Mouse (Mus musculus) CH12F3 (cell line): ENCODE measurements around the gene Slit2.

ENCODE experiments used
- in situ Hi-C: fragments of 300-500 bp; cut with MboI; formaldehyde crosslinking; loops from 2 replicates; pipeline ENCODE4 v1.14.3; 2020; ENCODE audit warnings: low sequenced_read_pairs

Gene Slit2

DNA sequence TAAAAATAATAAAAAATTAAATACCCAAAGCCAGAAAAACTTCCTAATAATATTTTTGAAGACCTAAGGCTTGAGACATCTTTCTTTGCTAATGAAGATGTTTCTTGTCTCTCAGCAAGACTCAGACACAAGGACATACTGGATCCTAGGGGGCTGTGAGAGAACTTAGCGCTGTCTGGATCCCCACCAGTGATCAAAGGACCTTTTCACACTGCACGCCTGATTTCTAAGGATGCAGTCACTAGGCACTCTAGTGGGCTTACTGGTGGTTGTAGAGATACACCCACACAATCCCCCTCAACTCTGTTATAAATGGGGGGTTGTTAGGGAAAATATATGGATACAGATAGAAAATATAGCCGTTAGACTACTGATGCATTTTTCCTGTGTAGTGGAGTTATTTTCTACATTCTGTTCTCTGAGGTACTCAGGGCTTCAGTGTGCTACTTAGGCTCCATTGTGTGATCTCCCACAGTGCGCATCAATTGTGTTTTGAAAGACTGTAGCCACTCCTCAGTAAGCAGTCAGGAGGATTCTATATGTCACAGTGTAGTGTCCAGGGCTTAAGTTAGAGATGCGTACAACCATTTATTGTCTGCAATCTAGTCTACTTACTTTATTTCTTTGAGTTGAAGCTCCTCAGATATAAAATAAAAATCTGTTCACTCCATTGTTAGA lies 67.8 kb downstream of the Slit2 start:
- in situ Hi-C loops: no loop called here

DNA sequence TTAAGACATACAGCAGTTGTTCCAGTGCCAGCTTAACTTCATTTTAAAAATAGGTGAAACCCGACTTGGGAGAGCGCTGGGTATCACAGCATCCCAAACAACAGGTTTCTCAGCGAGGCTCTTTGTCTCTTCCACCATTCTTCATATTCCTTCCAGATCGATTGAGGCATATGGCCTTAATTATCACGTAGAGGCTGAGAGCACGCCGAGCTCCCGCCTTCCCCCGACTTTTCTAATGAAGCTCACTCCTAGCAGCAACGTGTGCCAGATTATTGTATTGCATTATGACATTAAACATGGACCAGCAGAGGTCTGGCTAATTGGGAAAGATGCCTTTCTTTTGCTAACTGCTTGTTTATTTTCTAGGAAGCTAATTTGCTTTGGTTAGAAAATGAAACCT lies 75.7 kb downstream of the Slit2 start:
- in situ Hi-C loops: no loop called here

- in situ Hi-C loops: no loop called here
Measured at GRCm38 (mm10) chr5:48060715-48061114, 77.8 kb downstream of the Slit2 start.

- in situ Hi-C loops: no loop called here
Measured at GRCm38 (mm10) chr5:48078730-48079129, 95.8 kb downstream of the Slit2 start.

DNA sequence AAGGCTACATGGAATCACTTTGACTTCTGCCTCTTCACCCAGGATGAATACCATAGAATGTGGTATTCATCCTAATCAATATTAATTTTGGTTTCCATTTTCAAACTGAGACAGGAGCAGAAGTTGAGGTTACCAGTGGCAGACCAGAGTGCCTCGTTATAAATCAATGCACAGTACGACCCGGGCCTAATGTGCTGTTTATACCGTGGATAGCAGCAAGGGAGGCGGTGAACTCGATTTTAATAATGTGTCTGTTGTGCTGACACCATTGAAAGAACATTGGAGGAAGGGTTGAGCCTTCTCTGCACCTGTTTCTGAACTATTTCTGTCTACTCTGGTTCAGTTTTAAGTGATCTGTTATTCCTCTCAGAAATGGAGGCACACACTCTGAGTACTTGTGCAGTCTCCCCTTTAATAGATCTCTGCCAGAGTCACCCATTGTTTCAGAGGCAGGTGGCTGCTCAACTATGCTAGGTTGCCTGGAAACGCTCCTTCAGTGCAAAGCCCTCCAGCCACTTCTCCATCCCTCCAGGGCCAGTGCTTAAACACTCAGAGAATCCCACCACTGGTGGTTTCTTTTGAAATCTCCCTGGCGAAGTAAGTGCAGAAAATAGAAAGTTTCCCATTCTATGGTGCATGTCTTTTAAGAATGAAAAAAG lies 98.4 kb downstream of the Slit2 start:
- in situ Hi-C loops: no loop called here

DNA sequence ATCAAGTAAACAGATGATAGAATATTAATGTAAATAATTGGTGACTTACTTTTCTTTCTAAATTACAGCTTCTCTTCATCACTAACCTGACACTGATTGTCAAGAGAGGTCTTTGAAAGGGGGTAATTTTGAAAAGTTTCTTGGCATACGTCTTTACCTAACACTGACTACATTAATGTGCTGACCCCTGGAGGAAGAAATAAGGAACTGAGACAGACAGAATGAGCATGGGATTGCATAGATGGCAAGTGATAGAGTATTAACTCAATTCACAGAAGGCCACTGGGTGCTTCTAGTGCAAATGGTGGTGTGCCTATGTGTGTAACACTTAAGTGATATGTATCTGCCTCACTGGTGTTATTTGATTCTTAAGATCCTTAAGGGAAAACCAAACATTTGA lies 130.5 kb downstream of the Slit2 start:
- in situ Hi-C loops: no loop called here

GRCm38 (mm10) chr5:48114969-48115537 lies 132.1 kb downstream of the Slit2 start:
- in situ Hi-C loops: no loop called here

- in situ Hi-C loops: no loop called here
Measured at GRCm38 (mm10) chr5:48122651-48123050, 139.7 kb downstream of the Slit2 start.

DNA sequence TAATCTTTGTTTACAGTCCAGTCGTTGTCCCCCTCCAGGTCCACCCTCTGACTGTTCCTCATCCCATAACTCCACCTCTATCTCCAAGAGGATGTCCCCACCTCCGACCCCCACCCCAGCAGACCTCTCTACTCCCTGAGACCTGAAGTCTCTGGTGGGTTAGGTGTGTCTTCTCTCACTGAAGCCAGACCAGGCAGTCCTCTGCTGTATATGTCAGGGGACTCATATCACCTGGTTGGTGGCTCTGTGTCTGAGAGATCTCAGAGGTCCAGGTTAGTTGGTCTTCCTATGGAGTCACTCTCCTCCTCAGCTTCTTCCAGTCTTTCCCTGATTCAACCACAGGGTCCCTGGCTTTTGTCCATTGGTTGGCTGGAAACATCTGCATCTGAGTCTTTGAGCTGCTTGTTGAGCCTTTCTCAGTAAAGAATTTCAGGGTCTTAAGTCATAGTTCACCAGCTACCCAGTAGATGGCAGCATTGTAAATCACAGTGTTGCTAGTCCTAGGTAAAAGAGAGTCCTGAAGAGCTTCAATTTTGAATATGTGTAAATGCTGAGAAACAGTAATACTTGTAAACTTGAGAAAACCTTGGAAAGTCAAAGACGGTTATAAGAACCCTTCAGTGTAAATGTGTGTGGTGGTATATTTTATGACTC lies 143.0 kb downstream of the Slit2 start:
- in situ Hi-C loops: no loop called here

DNA sequence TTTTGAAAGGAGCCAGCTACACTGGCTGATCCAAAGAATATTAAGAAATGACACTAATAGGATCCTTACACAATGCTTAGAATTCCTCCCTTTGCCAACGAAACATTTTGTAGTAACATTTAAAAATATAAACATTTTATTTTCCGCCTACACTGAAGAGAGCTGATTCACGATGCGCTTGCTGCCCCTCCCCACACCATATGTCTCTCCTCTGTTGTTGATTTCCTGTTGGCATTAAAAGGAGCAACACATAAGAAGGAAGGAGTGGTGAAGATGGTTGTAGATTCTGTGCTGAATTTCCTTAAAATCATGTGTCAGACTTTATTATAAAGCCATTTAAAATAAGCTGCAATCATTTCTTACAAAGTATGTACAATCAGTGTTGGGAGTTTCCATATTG lies 147.0 kb downstream of the Slit2 start:
- in situ Hi-C loops: no loop called here

DNA sequence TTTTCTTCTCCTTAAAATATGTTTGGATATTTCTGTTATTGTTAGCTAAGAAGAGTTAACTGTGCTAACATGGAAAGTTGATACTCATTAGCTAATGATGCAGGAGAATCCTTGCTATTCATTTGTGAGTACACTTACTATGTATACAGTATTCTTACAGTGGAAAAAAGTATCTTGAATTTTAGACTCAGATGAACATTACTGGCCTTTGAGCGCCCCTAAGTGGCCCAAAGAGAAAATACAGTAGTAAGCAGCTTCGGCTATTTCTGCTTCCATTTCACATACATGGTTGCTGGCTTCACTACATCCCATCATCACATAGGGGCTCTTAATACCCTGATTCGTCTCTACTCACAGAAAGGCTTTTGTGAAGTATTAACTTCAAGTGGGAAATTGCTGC lies 153.6 kb downstream of the Slit2 start:
- in situ Hi-C loops: no loop called here

- in situ Hi-C loops: no loop called here
Measured at GRCm38 (mm10) chr5:48138849-48139487, 156.0 kb downstream of the Slit2 start.

DNA sequence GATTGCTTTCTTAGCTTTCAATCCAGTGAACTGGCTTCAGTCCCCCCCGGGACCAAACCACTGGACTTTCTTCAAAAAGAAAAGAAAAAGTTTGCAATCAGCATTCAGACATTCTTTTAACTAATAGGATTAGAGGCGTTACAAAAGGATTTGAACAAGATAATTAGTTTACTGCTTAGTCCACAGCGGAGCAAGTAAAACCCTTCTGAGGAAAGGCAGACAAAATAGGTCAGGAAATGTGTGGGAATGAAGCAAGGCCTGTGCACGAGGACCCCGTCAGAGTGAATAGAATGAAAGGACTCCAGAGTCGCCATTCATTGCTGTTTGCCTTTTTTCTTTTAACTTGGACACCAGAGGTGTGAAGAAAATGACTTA lies 156.5 kb downstream of the Slit2 start:
- in situ Hi-C loops: no loop called here

GRCm38 (mm10) chr5:48146082-48146481 lies 163.1 kb downstream of the Slit2 start:
- in situ Hi-C loops: no loop called here

DNA sequence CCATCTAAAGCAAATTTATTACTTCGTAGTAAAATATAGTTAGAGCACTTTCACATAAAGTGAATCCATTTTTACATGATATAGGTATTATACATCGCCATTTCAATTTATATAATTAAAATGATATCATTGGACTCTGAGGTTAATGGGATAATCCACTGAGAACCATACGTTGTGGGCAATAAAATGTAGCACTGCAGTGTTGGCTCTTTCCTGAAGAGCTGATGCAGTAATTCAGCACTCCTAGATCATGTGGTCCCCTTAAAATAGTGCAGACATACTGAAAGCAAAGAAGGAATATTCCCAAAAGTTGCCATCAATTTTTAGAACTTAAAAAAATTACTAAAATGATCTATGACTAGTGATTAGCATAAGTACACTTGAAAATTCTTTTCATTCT lies 177.9 kb downstream of the Slit2 start:
- in situ Hi-C loops: no loop called here

DNA sequence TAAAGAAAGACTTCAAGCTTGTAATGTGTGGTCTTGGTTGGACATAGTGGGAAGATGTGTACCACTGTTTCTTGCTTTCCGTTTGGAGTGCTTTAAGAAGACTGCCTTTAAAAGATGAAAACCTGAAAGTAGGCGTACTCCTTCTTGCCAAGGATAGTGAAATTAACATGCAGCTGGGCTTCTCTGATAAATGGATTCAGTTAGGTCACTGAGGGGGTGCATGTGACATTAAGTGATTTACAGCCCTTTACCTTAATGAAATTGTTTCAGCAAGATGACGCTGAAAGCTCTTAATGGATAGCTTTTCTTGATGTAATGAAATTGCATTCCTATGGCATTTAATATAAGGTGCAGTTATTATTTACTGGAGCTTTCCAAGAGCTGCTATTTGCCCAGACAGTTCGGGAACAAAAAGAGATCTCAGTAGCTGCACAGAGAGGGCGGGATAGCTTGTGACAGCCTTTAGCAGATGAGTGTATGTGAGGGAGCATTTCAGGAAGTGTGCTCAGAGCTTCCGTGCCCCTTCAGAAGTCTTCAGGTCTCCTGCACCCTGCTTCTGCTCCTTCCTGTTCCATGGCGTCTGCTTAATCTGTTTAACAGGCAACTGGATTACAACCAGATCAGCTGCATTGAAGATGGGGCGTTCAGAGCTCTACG lies 198.8 kb downstream of the Slit2 start:
- in situ Hi-C loops: no loop called here

DNA sequence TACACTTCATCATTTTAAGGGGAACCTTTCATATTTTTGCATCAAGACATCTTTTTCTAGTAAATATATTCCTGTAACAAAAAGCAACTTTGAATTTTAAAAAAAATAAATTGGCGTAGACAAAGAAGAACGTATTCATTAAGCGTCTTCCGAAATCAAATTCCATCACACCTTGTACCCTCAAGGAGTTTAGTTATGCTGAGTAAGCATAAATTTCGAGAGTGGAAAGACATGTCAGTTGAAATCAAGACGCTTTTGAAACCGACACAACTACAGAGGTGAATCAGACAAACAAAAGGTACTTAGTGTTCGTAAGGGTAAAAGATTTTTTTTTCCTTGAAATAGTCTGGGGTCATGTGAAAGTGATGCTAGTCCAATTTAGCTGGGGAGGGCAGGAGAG lies 201.4 kb downstream of the Slit2 start:
- in situ Hi-C loops: no loop called here

- in situ Hi-C loops: no loop called here
Measured at GRCm38 (mm10) chr5:48187819-48188218, 204.9 kb downstream of the Slit2 start.

- in situ Hi-C loops: no loop called here
Measured at GRCm38 (mm10) chr5:48199380-48199779, 216.4 kb downstream of the Slit2 start.

DNA sequence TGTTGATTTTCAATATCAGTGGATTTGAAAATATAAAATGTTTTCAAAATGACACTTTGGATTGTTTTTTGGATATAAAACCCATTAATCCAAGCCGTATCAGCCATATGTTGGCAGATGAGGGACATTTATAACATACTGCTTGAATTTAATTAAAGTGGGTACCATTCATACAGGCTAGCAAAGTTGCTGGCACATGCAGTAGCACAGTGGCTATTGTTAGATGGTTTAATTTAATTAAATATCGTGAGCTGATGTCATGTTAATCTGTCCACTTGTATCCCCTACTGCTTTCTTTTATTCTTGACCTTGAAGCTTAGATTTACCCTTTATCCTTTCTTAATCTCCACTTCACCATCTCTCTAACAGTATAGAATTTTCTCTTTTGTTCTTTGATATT lies 232.3 kb downstream of the Slit2 start:
- in situ Hi-C loops: no loop called here

DNA sequence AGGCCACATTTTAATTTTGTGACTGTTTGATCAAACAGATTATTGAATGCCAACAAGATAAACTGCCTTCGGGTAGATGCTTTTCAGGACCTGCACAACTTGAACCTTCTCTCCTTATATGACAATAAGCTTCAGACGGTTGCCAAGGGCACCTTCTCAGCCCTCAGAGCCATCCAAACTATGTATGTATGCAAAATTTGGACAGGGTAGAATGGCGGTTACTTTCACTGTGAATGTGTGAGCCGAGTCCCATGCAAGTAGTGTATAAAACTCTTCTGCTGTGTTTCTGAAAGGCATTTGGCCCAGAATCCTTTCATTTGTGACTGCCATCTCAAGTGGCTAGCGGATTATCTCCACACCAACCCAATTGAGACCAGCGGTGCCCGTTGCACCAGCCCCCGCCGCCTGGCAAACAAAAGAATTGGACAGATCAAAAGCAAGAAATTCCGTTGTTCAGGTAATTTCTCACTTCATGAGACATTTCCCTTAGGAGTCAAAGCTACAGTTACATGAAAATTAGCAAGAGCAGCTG lies 236.8 kb downstream of the Slit2 start:
- in situ Hi-C loops: no loop called here
